Mouse (Mus musculus): Measurements from ENCODE around the gene Ttc23l.

DNA sequence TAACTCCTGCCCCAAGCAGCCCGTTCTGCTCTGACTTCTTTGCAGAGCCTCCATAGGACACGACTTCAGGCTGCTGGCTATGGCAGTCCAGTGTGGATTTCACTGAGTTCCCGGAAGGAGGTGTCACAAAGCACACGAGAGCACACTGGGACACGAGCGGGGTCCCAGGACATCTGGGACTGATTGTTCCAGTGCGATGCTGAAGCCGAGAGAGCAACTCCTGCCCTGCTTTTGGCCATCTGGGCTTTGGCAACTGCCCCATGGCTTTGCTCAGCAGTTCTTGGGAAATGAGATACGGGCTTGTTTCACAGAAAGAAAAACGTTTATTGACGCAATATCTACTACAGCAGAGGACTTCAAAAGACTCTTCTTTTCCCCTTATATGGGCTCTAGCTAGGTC lies 52.4 kb downstream of the Ttc23l start:
- TF ChIP-seq CTCF (conservative IDR thresholded peaks at IDR 0.05; ENCODE audit: low read length) (no peak), POU5F1 (IDR thresholded peaks at IDR 0.05; ENCODE audit: borderline replicate concordance, low read length) (no peak)

Measured in E14TG2a.4 (cell line).